Mouse (Mus musculus) megakaryocyte, embryonic 14.5 days (primary cell): ENCODE measurements at regions not wholly inside any gene's neighbourhood (a gene's known extent, or its start where the extent isn't known, plus 50 kb on each side); places are given as distances from the start of the nearest gene placed in this dataset.

ENCODE experiments used
- FLI1 ChIP-seq: IDR thresholded peaks from 2 replicates; pipeline ENCODE4 v1.6.1; 2012; ENCODE audit warnings: low read length, inconsistent platforms, mixed read lengths
- GATA1 ChIP-seq: IDR thresholded peaks from 3 replicates; pipeline ENCODE4 v1.6.1; 2012; ENCODE audit warnings: mixed read lengths, low read length, inconsistent platforms, borderline replicate concordance

DNA sequence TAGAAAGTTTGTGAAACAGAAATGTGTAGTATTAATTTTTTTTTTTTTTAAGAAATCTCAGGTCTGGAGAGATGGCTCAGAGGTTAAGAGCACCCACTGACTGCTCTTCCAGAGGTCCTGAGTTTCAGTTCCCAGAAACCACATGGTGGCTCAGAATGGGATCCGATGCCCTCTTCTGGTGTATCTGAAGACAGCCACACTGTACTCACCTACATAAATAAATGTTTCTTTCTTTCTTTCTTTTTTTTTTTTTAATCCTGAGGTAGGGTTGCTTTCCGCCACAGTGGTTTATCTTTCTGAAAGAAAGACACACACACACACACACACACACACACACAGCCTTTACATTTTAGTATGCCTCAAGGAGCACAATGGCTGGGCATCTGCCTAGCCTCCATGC, 74.0 kb upstream of the Thpo start:
- no peak for TF ChIP-seq GATA1
- no peak for TF ChIP-seq FLI1
